8 mouse cellular contexts compared by ENCODE assay signal in the genomic region with DNA sequence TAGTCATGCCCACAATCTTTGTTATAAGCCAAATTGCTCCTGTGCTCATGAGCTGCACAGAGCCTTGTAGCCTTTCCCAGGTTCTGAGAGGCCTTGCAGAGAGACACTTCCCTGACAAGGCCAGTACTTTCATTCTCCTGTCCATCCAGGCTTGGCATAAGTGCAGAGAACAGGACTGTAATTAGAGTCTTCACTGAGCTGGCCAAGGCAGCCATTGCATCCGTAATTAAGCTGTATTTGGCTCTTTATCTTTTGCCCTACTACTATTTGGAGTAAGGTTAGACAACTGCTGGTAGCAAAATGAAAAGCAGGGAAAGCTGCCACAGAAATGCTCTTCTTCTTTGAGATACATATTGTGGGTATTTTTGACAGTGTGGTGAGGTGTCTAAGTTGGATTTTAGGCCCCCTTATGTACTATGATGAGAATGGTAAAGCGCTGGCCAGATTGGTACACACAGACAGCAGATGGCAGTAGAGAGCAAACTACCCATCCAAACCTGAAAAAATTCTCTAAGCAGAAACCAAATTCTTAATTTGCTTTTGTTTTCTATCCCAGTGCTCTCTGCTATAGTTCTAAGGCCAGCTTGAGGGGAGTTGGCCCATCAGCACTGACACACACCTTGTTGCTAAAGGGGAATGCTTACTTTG. TPM values are rescaled to one million over a fixed set of nuclear protein-coding genes. Genes with fewer than 3 reads are reported as not detected.
DNase-seq lines count a peak whose midpoint lies in the region; ATAC-seq and TF ChIP-seq lines count a peak whose summit lies in the region.

No protein-coding gene starts in this region.

- POLR2A ChIA-PET in Patski (lab: Charles Lee) = no interaction called here

- CTCF ChIA-PET in Patski (lab: Charles Lee) = interaction anchor here (1.0 to 2.3 kb wide), 12 partner anchors 10 to 294 kb away, joined by 3 to 15 read pairs (median 5); no protein-coding TSS in a partner anchor

- H3K27ac ChIP-seq in left cerebral cortex, adult 2 months = peak overlapping the region; percentile 4; the same call in 1 of the 2 replicates
- no peak overlapping the region for H3K27ac ChIP-seq in liver, postnatal 0 days (ENCODE audit: low read depth)
- H3K27ac ChIP-seq in neural tube, embryonic 14.5 days (ENCODE audit: low read depth, low read length) = no peak overlapping the region

- DNase-seq in left cerebral cortex, adult 2 months (ENCODE audit: extremely low spot score in 1 of 2, low spot score in 2 of 2) = peak; percentile 35 to 41
- no peak for DNase-seq in left cerebral cortex, adult 8-10 months (ENCODE audit: low spot score in 2 of 2)
- DNase-seq in Patski (ENCODE audit: low read depth, low spot score) = no peak
- DNase-seq in cerebellum, postnatal 10 days = peak; percentile 72 to 80
- peak; percentile 39 to 44 for DNase-seq in heart, postnatal 36 days
- DNase-seq in liver, postnatal 0 days = peak; percentile 41

- 46% methylated on average over 2 of the region's 2 CpGs for WGBS in liver, postnatal 0 days (ENCODE audit: insufficient replicate concordance)
- 41% methylated on average over 2 of the region's 2 CpGs for WGBS in neural tube, embryonic 14.5 days

- TF ChIP-seq EP300 in liver, postnatal 0 days (IDR thresholded peaks at IDR 0.05; ENCODE audit: low read depth) = no peak

- no peaks in the 10 kb centered on the region for H3K4me1 ChIP-seq in liver, postnatal 0 days (ENCODE audit: insufficient read depth)
- H3K4me1 ChIP-seq in neural tube, embryonic 14.5 days (ENCODE audit: control insufficient read depth, insufficient read depth, low read length) = no peaks in the 10 kb centered on the region

- TF ChIP-seq CTCF in left cerebral cortex, adult 2 months (IDR thresholded peaks at IDR 0.05) = peak; percentile 85
- TF ChIP-seq CTCF in Patski (IDR thresholded peaks at IDR 0.05) = peak; percentile 74
- peak; percentile 71 for TF ChIP-seq CTCF in liver, postnatal 0 days (IDR thresholded peaks at IDR 0.05; ENCODE audit: low read depth)

- no peak overlapping the region for H3K4me2 ChIP-seq in liver, postnatal 0 days (ENCODE audit: low read depth, low read length)
- H3K4me2 ChIP-seq in neural tube, embryonic 14.5 days (ENCODE audit: low read depth, low read length) = no peak overlapping the region

- in situ Hi-C loops in Patski (cut with MboI; ENCODE audit: low pct_unique_long_range_greater_than_20kb) = no loop called here

- no peak overlapping the region for H3K9ac ChIP-seq in liver, postnatal 0 days (replicated peaks)
- H3K9ac ChIP-seq in neural tube, embryonic 14.5 days (replicated peaks; ENCODE audit: low read depth, low read length) = no peak overlapping the region

- no peaks in the 10 kb centered on the region for H3K36me3 ChIP-seq in liver, postnatal 0 days (replicated peaks; ENCODE audit: insufficient read depth, low read length)
- H3K36me3 ChIP-seq in neural tube, embryonic 14.5 days (ENCODE audit: control insufficient read depth, insufficient read depth, low read length) = no peaks in the 10 kb centered on the region

- no peaks in the 10 kb centered on the region for H3K9me3 ChIP-seq in liver, postnatal 0 days (ENCODE audit: low read length)
- no peaks in the 10 kb centered on the region for H3K9me3 ChIP-seq in neural tube, embryonic 14.5 days (ENCODE audit: control insufficient read depth, low read length)

- ATAC-seq in Patski = peak; percentile 82
- no peak for ATAC-seq in liver, postnatal 0 days
- ATAC-seq in neural tube, embryonic 14.5 days (ENCODE audit: low read depth) = peak; percentile 69; the same call in 1 of the 2 replicates
- no peak for ATAC-seq in monocyte, adult 5-6 weeks (replicated peaks; ENCODE audit: insufficient number of reproducible peaks, low FRiP score, low TSS enrichment, poor library complexity, severe bottlenecking)

- intact Hi-C loops in left cerebral cortex, adult 2 months (cut with DNase I) = loop anchor here (10.0 kb wide), 1 partner anchor 793 kb away; no protein-coding TSS in a partner anchor
- intact Hi-C loops in heart, postnatal 36 days (cut with DNase I) = loop anchor here (2.0 kb wide), 2 partner anchors 23 to 795 kb away; no protein-coding TSS in a partner anchor

- no peaks in the 10 kb centered on the region for H3K27me3 ChIP-seq in Patski
- H3K27me3 ChIP-seq in liver, postnatal 0 days (ENCODE audit: insufficient read depth, low read length) = no peaks in the 10 kb centered on the region
- H3K27me3 ChIP-seq in neural tube, embryonic 14.5 days (ENCODE audit: control insufficient read depth, insufficient read depth, low read length) = no peaks in the 10 kb centered on the region

- H3K4me3 ChIP-seq in left cerebral cortex, adult 2 months = no peak overlapping the region
- no peak overlapping the region for H3K4me3 ChIP-seq in liver, postnatal 0 days (ENCODE audit: low read depth, low read length)
- H3K4me3 ChIP-seq in neural tube, embryonic 14.5 days (ENCODE audit: low read depth, low read length) = no peak overlapping the region

RNA-seq across cellular contexts. Expression of gene 4931440F15Rik, which starts 36.4 kb away (rescaled TPM):
- 1 to 10 TPM; 2.7 to 3.4 TPM for total RNA-seq in left cerebral cortex, adult 2 months (2021)
- 1 to 10 TPM; 2.4 to 3.6 (median 2.8) TPM for total RNA-seq in left cerebral cortex, adult 8-10 months (2022)
- 0.65 TPM for polyA plus RNA-seq in Patski (2021)
- total RNA-seq in heart, postnatal 36 days (2021) = 1 to 10 TPM; 1.8 to 2.1 TPM
- polyA plus RNA-seq in liver, postnatal 0 days (2015; fragmentation: Nextera tagmentation; extraction: Ambion mirVana) = 0.33 TPM in 2 replicates
- 0.73 and 1.3 TPM in 2 replicates for polyA plus RNA-seq in neural tube, embryonic 14.5 days (2014; fragmentation: Nextera tagmentation; extraction: Ambion mirVana)
- 0.48 to 0.97 TPM (median 0.96 TPM) in 3 replicates for total RNA-seq in monocyte, adult 5-6 weeks (2017)

Comparison
In these comparisons a context has a peak if more than half of its experiments do, and no peak if none do; other contexts are left out.
1. DNase-seq: peak in left cerebral cortex, adult 2 months (2 of 2), cerebellum, postnatal 10 days (2 of 2), heart, postnatal 36 days (2 of 2) and liver, postnatal 0 days (single experiment); none in left cerebral cortex, adult 8-10 months (0 of 2) and Patski (single experiment).
2. ATAC-seq: peak in Patski (single experiment) and neural tube, embryonic 14.5 days (single experiment); none in liver, postnatal 0 days (single experiment) and monocyte, adult 5-6 weeks (single experiment).
3. Peak in every context shown above with its lines, with median percentiles within 50 percentile points of each other: CTCF ChIP-seq.